Comparison of ENCODE assay signal across 14 mouse cellular contexts in the genomic region with DNA sequence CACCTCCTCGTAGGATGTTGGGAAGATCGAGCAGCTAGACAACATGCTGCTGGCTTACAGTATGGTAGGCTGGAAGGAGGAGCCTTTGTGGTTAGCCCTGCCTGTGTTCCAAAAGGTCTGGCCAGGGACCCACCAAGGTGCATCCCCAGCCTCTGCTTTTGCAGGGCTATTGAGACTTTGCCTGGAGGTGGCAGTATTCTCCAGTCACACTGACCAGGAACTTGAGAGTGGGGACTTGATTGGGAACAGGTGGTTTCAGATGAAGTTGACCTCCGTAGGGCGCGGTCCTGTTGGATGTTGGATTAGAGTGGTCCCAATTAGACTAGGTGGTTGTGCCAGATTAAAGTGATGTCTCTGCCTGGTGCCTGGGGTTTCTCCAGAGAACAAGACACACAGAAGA. TPM values are rescaled to one million over a fixed set of nuclear protein-coding genes. Genes with fewer than 3 reads are reported as not detected.
A peak's percentile ranks its signal among the peaks of the same experiment; 100 is the strongest.
DNase-seq lines count a peak whose midpoint lies in the region; ATAC-seq lines count a peak whose summit lies in the region.
"Had no signal": no experiment of that assay in that cellular context is flagged by ENCODE, and none has a peak within 500 bp of the region (broad histone marks: within the 10 kb centered on the region; RNA-seq: fewer than 3 reads in every experiment).

No protein-coding gene starts in this region.

- H3K4me3 ChIP-seq in heart, embryonic 14.5 days (ENCODE audit: control insufficient read depth in 1 of 2, insufficient read depth in 1 of 2, low read depth in 1 of 2, low read length in 2 of 2) = peak overlapping the region in 1 of 2 experiments; percentile 33; a peak in 2 of 4 replicates
- H3K4me3 ChIP-seq in liver, embryonic 12.5 days = no peak overlapping the region
- peak overlapping the region; percentile 44 for H3K4me3 ChIP-seq in kidney, embryonic 16.5 days (ENCODE audit: low read length)
- no peak overlapping the region for H3K4me3 ChIP-seq in midbrain, embryonic 15.5 days
- no peak overlapping the region for H3K4me3 ChIP-seq in midbrain, embryonic 10.5 days

- H3K27me3 ChIP-seq in heart, embryonic 14.5 days (ENCODE audit: control insufficient read depth, insufficient read depth, low read length) = no peaks in the 10 kb centered on the region
- no peaks in the 10 kb centered on the region for H3K27me3 ChIP-seq in liver, embryonic 12.5 days (replicated peaks)
- no peaks in the 10 kb centered on the region for H3K27me3 ChIP-seq in kidney, embryonic 16.5 days (ENCODE audit: insufficient read depth, low read length)
- H3K27me3 ChIP-seq in midbrain, embryonic 15.5 days (replicated peaks) = no peaks in the 10 kb centered on the region
- no peaks in the 10 kb centered on the region for H3K27me3 ChIP-seq in midbrain, embryonic 10.5 days (ENCODE audit: low read depth, poor library complexity, severe bottlenecking)
- H3K27me3 ChIP-seq: neural tube, embryonic 15.5 days had no signal

- intact Hi-C loops in heart, postnatal 25 days (cut with DNase I) = loop anchor here (2.0 kb wide), 1 partner anchor 19 kb away; no protein-coding TSS in a partner anchor

- H3K9me3 ChIP-seq in heart, embryonic 14.5 days (ENCODE audit: control insufficient read depth, low read length) = no peaks in the 10 kb centered on the region
- no peaks in the 10 kb centered on the region for H3K9me3 ChIP-seq in liver, embryonic 12.5 days (replicated peaks)
- no peaks in the 10 kb centered on the region for H3K9me3 ChIP-seq in kidney, embryonic 16.5 days (ENCODE audit: low read length)
- no peaks in the 10 kb centered on the region for H3K9me3 ChIP-seq in midbrain, embryonic 15.5 days
- no peaks in the 10 kb centered on the region for H3K9me3 ChIP-seq in midbrain, embryonic 10.5 days (replicated peaks)
- H3K9me3 ChIP-seq: neural tube, embryonic 15.5 days had no signal

- peaks cover 23 to 34% of the 10 kb centered on the region in 2 experiments for H3K4me1 ChIP-seq in heart, embryonic 14.5 days (ENCODE audit: control insufficient read depth in 2 of 2, insufficient read depth in 2 of 2, low read length in 2 of 2)
- H3K4me1 ChIP-seq in liver, embryonic 12.5 days = peaks cover 21% of the 10 kb centered on the region
- H3K4me1 ChIP-seq in kidney, embryonic 16.5 days (ENCODE audit: insufficient read depth, low read length) = peaks cover 42% of the 10 kb centered on the region
- no peaks in the 10 kb centered on the region for H3K4me1 ChIP-seq in midbrain, embryonic 15.5 days
- no peaks in the 10 kb centered on the region; the same call in 1 of the 2 replicates for H3K4me1 ChIP-seq in midbrain, embryonic 10.5 days
- H3K4me1 ChIP-seq: neural tube, embryonic 15.5 days had no signal

- H3K27ac ChIP-seq in heart, embryonic 14.5 days (replicated peaks in 1 of 2; ENCODE audit: control insufficient read depth in 1 of 2, insufficient read depth in 1 of 2, low read depth in 2 of 2, low read length in 2 of 2) = no peak overlapping the region
- no peak overlapping the region for H3K27ac ChIP-seq in liver, embryonic 12.5 days
- peak overlapping the region; percentile 98 for H3K27ac ChIP-seq in kidney, embryonic 16.5 days (ENCODE audit: low read length)
- H3K27ac ChIP-seq in midbrain, embryonic 15.5 days = no peak overlapping the region
- no peak overlapping the region for H3K27ac ChIP-seq in midbrain, embryonic 10.5 days (replicated peaks)
- H3K27ac ChIP-seq: neural tube, embryonic 15.5 days had no signal

- peak overlapping the region; percentile 57 for H3K4me2 ChIP-seq in heart, embryonic 14.5 days (ENCODE audit: low read length)
- peak overlapping the region; percentile 41; the same call in 1 of the 2 replicates for H3K4me2 ChIP-seq in liver, embryonic 12.5 days
- H3K4me2 ChIP-seq in kidney, embryonic 16.5 days (replicated peaks; ENCODE audit: low read depth, low read length) = peak overlapping the region; percentile 54
- H3K4me2 ChIP-seq in midbrain, embryonic 15.5 days = no peak overlapping the region

- WGBS in heart, embryonic 14.5 days = 85% methylated on average over 5 of the region's 5 CpGs
- 81% methylated on average over 5 of the region's 5 CpGs for WGBS in liver, embryonic 12.5 days (ENCODE audit: insufficient replicate concordance)
- 89% methylated on average over 5 of the region's 5 CpGs for WGBS in kidney, embryonic 16.5 days
- WGBS in midbrain, embryonic 15.5 days = 94% methylated on average over 5 of the region's 5 CpGs
- 89% methylated on average over 5 of the region's 5 CpGs for WGBS in midbrain, embryonic 10.5 days

- DNase-seq in heart, postnatal 25 days (ENCODE audit: low spot score) = no peak
- no peak for DNase-seq in liver
- DNase-seq in lung, postnatal 10 days = peak; percentile 38
- no peak for DNase-seq in midbrain, embryonic 10.5 days (ENCODE audit: low spot score)
- DNase-seq: adrenal gland, postnatal 36 days; cerebellum, adult 18-20 months; left cerebral cortex, postnatal 4 days; midbrain, embryonic 14.5 days had no signal

- ATAC-seq in heart, embryonic 14.5 days (ENCODE audit: insufficient number of reproducible peaks, insufficient read depth, low FRiP score, low read depth) = no peak
- ATAC-seq in liver, embryonic 12.5 days = no peak
- ATAC-seq in kidney, embryonic 16.5 days (ENCODE audit: low FRiP score, low TSS enrichment) = no peak
- ATAC-seq in midbrain, embryonic 15.5 days (replicated peaks) = no peak
- ATAC-seq: CD4-positive, CD25-positive, alpha-beta regulatory T cell, adult 4 months had no signal

- no peak overlapping the region for H3K9ac ChIP-seq in heart, embryonic 14.5 days (ENCODE audit: low read length)
- H3K9ac ChIP-seq in liver, embryonic 12.5 days = no peak overlapping the region
- no peak overlapping the region; the same call in 1 of the 2 replicates for H3K9ac ChIP-seq in kidney, embryonic 16.5 days (replicated peaks; ENCODE audit: low read length)
- no peak overlapping the region for H3K9ac ChIP-seq in midbrain, embryonic 15.5 days
- H3K9ac ChIP-seq: neural tube, embryonic 15.5 days had no signal

- 0 out of 2 replicates have a peak, but pooled peaks cover 4% of the 10 kb centered on the region for H3K36me3 ChIP-seq in heart, embryonic 14.5 days (ENCODE audit: control insufficient read depth, insufficient read depth, low read length)
- H3K36me3 ChIP-seq in liver, embryonic 12.5 days = no peaks in the 10 kb centered on the region
- no peaks in the 10 kb centered on the region for H3K36me3 ChIP-seq in kidney, embryonic 16.5 days (ENCODE audit: insufficient read depth, low read length)
- no peaks in the 10 kb centered on the region for H3K36me3 ChIP-seq in midbrain, embryonic 15.5 days (replicated peaks)
- H3K36me3 ChIP-seq in midbrain, embryonic 10.5 days = no peaks in the 10 kb centered on the region
- H3K36me3 ChIP-seq: neural tube, embryonic 15.5 days had no signal

RNA-seq across cellular contexts. Expression of a gene that starts 12.3 kb away (rescaled TPM):
- polyA plus RNA-seq in heart, embryonic 14.5 days (2014; fragmentation: Nextera tagmentation; extraction: Ambion mirVana) = 6.3 and 7.8 TPM in 2 replicates
- 10 to 100 TPM in 1 of 2 experiments, 1 to 10 TPM in 1; 9.7 to 10.5 TPM for total RNA-seq in heart, postnatal 25 days (2021)
- polyA plus RNA-seq in liver, embryonic 12.5 days (2016; fragmentation: Nextera tagmentation; extraction: Ambion mirVana) = 3.3 and 3.8 TPM in 2 replicates
- 25.2 and 27.6 TPM in 2 replicates for polyA plus RNA-seq in kidney, embryonic 16.5 days (2015; fragmentation: Nextera tagmentation; extraction: Ambion mirVana)
- 2.5 and 3.5 TPM in 2 replicates for polyA plus RNA-seq in midbrain, embryonic 15.5 days (2015; fragmentation: Nextera tagmentation; extraction: Ambion mirVana)
- 3.6 and 3.8 TPM in 2 replicates for polyA plus RNA-seq in midbrain, embryonic 10.5 days (2016; fragmentation: Nextera tagmentation; extraction: Ambion mirVana)

RNA-seq across cellular contexts. Expression of a gene that starts 30.2 kb away (rescaled TPM):
- polyA plus RNA-seq in heart, embryonic 14.5 days (2014; fragmentation: Nextera tagmentation; extraction: Ambion mirVana) = 3.7 and 4.0 TPM in 2 replicates
- total RNA-seq in heart, postnatal 25 days (2021) = 10 to 100 TPM; 14.9 to 16.0 TPM
- polyA plus RNA-seq in liver, embryonic 12.5 days (2016; fragmentation: Nextera tagmentation; extraction: Ambion mirVana) = 0.08 and 0.12 TPM in 2 replicates
- 2.8 and 3.0 TPM in 2 replicates for polyA plus RNA-seq in kidney, embryonic 16.5 days (2015; fragmentation: Nextera tagmentation; extraction: Ambion mirVana)
- 21.3 and 25.7 TPM in 2 replicates for polyA plus RNA-seq in midbrain, embryonic 15.5 days (2015; fragmentation: Nextera tagmentation; extraction: Ambion mirVana)
- 0.62 and 0.84 TPM in 2 replicates for polyA plus RNA-seq in midbrain, embryonic 10.5 days (2016; fragmentation: Nextera tagmentation; extraction: Ambion mirVana)

RNA-seq across cellular contexts. Expression of a gene that starts 47.9 kb away (rescaled TPM):
- polyA plus RNA-seq in heart, embryonic 14.5 days (2014; fragmentation: Nextera tagmentation; extraction: Ambion mirVana) = 7.6 and 7.8 TPM in 2 replicates
- total RNA-seq in heart, postnatal 25 days (2021) = 100 to 1,000 TPM; 116 to 131 TPM
- 1.2 and 1.4 TPM in 2 replicates for polyA plus RNA-seq in liver, embryonic 12.5 days (2016; fragmentation: Nextera tagmentation; extraction: Ambion mirVana)
- 16.9 and 18.4 TPM in 2 replicates for polyA plus RNA-seq in kidney, embryonic 16.5 days (2015; fragmentation: Nextera tagmentation; extraction: Ambion mirVana)
- polyA plus RNA-seq in midbrain, embryonic 15.5 days (2015; fragmentation: Nextera tagmentation; extraction: Ambion mirVana) = 14.9 and 15.2 TPM in 2 replicates
- polyA plus RNA-seq in midbrain, embryonic 10.5 days (2016; fragmentation: Nextera tagmentation; extraction: Ambion mirVana) = 5.2 and 7.6 TPM in 2 replicates
- polyA plus RNA-seq: CD4-positive, CD25-positive, alpha-beta regulatory T cell, adult 4 months had no signal
